Mouse (Mus musculus): ENCODE measurements around the gene Tmf1. TPM values are rescaled to one million over a fixed set of nuclear protein-coding genes. Genes with fewer than 3 reads are reported as not detected.

The Tmf1 gene
- 28.2 and 30.7 TPM in 2 replicates for polyA plus RNA-seq (2014; fragmentation: Nextera tagmentation; extraction: Ambion mirVana)

GRCm38 (mm10) chr6:97178491-97179366, at the start of gene Tmf1:
Tmf1 (minus strand) TSS chr6:97179122.
- no peaks in the 10 kb centered on the region for H3K9me3 ChIP-seq (ENCODE audit: control insufficient read depth, low read length)
- H3K27ac ChIP-seq (ENCODE audit: low read depth, low read length), result peak within 1 kb of the TSS; percentile 82
- no peaks in the 10 kb centered on the region; the same call in 1 of the 2 replicates for H3K36me3 ChIP-seq (ENCODE audit: control insufficient read depth, insufficient read depth, low read length)
- H3K4me2 ChIP-seq (ENCODE audit: low read depth, low read length, severe bottlenecking), result peak within 1 kb of the TSS; percentile 67
- H3K9ac ChIP-seq (ENCODE audit: low read length), result peak within 1 kb of the TSS; percentile 95
- peak within 1 kb of the TSS; percentile 85 for H3K4me3 ChIP-seq (ENCODE audit: low read depth, low read length)
- WGBS, result under 1% methylated on average over 72 of the region's 80 CpGs
- DNase-seq (ENCODE audit: low spot score), result peak; percentile 97
- no peaks in the 10 kb centered on the region for H3K27me3 ChIP-seq (ENCODE audit: control insufficient read depth, insufficient read depth, low read length)
- ATAC-seq (replicated peaks; ENCODE audit: low FRiP score), result peak; percentile 96
- H3K4me1 ChIP-seq (replicated peaks; ENCODE audit: control insufficient read depth, insufficient read depth, low read length), result peaks cover 7% of the 10 kb centered on the region; the same call in 1 of the 2 replicates

GRCm38 (mm10) chr6:97227067-97227847, 48.3 kb upstream of the Tmf1 start:
- H3K4me3 ChIP-seq (ENCODE audit: low read depth, low read length), result no peak overlapping the region
- WGBS, result 94% methylated on average over 9 of the region's 9 CpGs
- no peak for DNase-seq (ENCODE audit: low spot score)

GRCm38 (mm10) chr6:97226083-97226491, 47.2 kb upstream of the Tmf1 start:
- no peak overlapping the region for H3K9ac ChIP-seq (ENCODE audit: low read length)
- no peak overlapping the region for H3K27ac ChIP-seq (ENCODE audit: low read depth, low read length)
- 22% methylated on average over 1 of the region's 1 CpGs for WGBS

More at GRCm38 (mm10) chr6:97227067-97227847, 48.3 kb upstream of the Tmf1 start:
- no peaks in the 10 kb centered on the region for H3K4me1 ChIP-seq (replicated peaks; ENCODE audit: control insufficient read depth, insufficient read depth, low read length)
- H3K9ac ChIP-seq (ENCODE audit: low read length), result no peak overlapping the region
- H3K27ac ChIP-seq (ENCODE audit: low read depth, low read length), result no peak overlapping the region
- no peaks in the 10 kb centered on the region for H3K9me3 ChIP-seq (ENCODE audit: control insufficient read depth, low read length)
- no peaks in the 10 kb centered on the region for H3K27me3 ChIP-seq (ENCODE audit: control insufficient read depth, insufficient read depth, low read length)
- ATAC-seq (replicated peaks; ENCODE audit: low FRiP score), result no peak
- H3K4me2 ChIP-seq (ENCODE audit: low read depth, low read length, severe bottlenecking), result no peak overlapping the region
- no peaks in the 10 kb centered on the region for H3K36me3 ChIP-seq (ENCODE audit: control insufficient read depth, insufficient read depth, low read length)

GRCm38 (mm10) chr6:97224505-97224904, 45.6 kb upstream of the Tmf1 start:
- DNase-seq (ENCODE audit: low spot score), result no peak
- no peak overlapping the region for H3K4me2 ChIP-seq (ENCODE audit: low read depth, low read length, severe bottlenecking)
- H3K27me3 ChIP-seq (ENCODE audit: control insufficient read depth, insufficient read depth, low read length), result no peaks in the 10 kb centered on the region
- no peak overlapping the region for H3K9ac ChIP-seq (ENCODE audit: low read length)
- H3K4me1 ChIP-seq (replicated peaks; ENCODE audit: control insufficient read depth, insufficient read depth, low read length), result no peaks in the 10 kb centered on the region; the same call in 1 of the 2 replicates
- H3K27ac ChIP-seq (ENCODE audit: low read depth, low read length), result no peak overlapping the region
- no peak for ATAC-seq (replicated peaks; ENCODE audit: low FRiP score)
- H3K4me3 ChIP-seq (ENCODE audit: low read depth, low read length), result no peak overlapping the region
- H3K9me3 ChIP-seq (ENCODE audit: control insufficient read depth, low read length), result no peaks in the 10 kb centered on the region
- no peaks in the 10 kb centered on the region for H3K36me3 ChIP-seq (ENCODE audit: control insufficient read depth, insufficient read depth, low read length)
- WGBS, result 94% methylated on average over 8 of the region's 8 CpGs

More at GRCm38 (mm10) chr6:97226083-97226491, 47.2 kb upstream of the Tmf1 start:
- Histone ChIP-seq H3K4me2 (ENCODE audit: low read depth, low read length, severe bottlenecking) (no peak overlapping the region), H3K9me3 (ENCODE audit: control insufficient read depth, low read length) (no peaks in the 10 kb centered on the region), H3K4me1 (replicated peaks; ENCODE audit: control insufficient read depth, insufficient read depth, low read length) (no peaks in the 10 kb centered on the region; the same call in 1 of the 2 replicates), H3K36me3 (ENCODE audit: control insufficient read depth, insufficient read depth, low read length) (no peaks in the 10 kb centered on the region), H3K27me3 (ENCODE audit: control insufficient read depth, insufficient read depth, low read length) (no peaks in the 10 kb centered on the region), H3K4me3 (ENCODE audit: low read depth, low read length) (no peak overlapping the region)
- DNase-seq (ENCODE audit: low spot score) (no peak), ATAC-seq (replicated peaks; ENCODE audit: low FRiP score) (no peak)

DNA sequence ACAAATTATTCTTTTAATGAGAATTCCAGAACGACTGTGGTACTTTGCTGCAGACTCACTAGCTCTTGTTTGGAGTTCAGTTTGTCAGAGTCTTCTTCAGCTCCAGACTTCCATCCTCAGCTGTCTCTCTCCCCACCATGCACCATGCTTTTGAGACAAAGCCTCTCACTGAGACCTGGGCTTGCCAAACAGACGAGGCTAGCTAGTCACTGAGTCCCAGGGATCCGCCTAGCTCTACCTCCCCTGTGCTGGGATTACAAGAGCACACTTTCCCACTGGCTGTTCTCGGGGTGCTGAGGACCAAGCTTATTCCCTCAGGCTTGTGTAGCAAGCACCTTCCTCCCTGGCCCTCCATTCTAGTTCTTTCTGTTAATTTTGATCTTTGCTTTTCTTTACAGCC, 44.6 kb upstream of the Tmf1 start:
- DNase-seq (ENCODE audit: low spot score) (no peak), ATAC-seq (replicated peaks; ENCODE audit: low FRiP score) (no peak)
- 77% methylated on average over 4 of the region's 4 CpGs for WGBS
- Histone ChIP-seq H3K4me3 (ENCODE audit: low read depth, low read length) (no peak overlapping the region), H3K36me3 (ENCODE audit: control insufficient read depth, insufficient read depth, low read length) (no peaks in the 10 kb centered on the region), H3K4me1 (replicated peaks; ENCODE audit: control insufficient read depth, insufficient read depth, low read length) (no peaks in the 10 kb centered on the region; the same call in 1 of the 2 replicates), H3K4me2 (ENCODE audit: low read depth, low read length, severe bottlenecking) (no peak overlapping the region), H3K27ac (ENCODE audit: low read depth, low read length) (no peak overlapping the region), H3K9ac (ENCODE audit: low read length) (no peak overlapping the region), H3K9me3 (ENCODE audit: control insufficient read depth, low read length) (no peaks in the 10 kb centered on the region), H3K27me3 (ENCODE audit: control insufficient read depth, insufficient read depth, low read length) (no peaks in the 10 kb centered on the region)

DNA sequence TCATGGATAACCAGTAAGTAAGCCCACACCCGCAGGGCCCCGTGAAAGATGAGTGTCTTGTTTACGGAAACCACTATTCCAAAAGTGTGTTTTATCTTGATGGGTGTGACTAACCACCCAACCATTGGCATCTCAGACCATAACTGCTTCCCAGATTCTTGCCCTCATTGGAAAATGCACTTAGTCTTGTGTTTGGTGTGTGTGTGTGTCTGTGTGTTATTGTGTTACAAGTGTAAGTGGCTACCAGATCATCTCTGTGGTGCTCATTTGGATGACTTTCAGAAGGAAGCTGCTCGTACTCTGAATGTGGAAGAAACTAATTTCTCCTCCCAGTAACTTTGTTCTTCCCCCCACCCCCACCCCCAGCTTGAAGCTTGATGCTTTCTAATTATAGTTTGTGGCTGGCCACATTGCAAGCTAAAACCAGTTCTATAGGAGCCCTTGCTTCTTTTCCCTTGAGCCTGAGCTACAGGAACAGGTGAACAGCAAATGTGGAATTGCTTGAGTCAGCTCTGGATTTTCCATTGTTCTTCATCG, 44.1 kb upstream of the Tmf1 start:
- ATAC-seq (replicated peaks; ENCODE audit: low FRiP score), result no peak
- no peaks in the 10 kb centered on the region for H3K36me3 ChIP-seq (ENCODE audit: control insufficient read depth, insufficient read depth, low read length)
- H3K4me3 ChIP-seq (ENCODE audit: low read depth, low read length), result no peak overlapping the region
- H3K4me2 ChIP-seq (ENCODE audit: low read depth, low read length, severe bottlenecking), result no peak overlapping the region
- no peak overlapping the region for H3K9ac ChIP-seq (ENCODE audit: low read length)
- WGBS, result 76% methylated on average over 5 of the region's 5 CpGs
- no peaks in the 10 kb centered on the region for H3K9me3 ChIP-seq (ENCODE audit: control insufficient read depth, low read length)
- no peak overlapping the region for H3K27ac ChIP-seq (ENCODE audit: low read depth, low read length)
- H3K27me3 ChIP-seq (ENCODE audit: control insufficient read depth, insufficient read depth, low read length), result no peaks in the 10 kb centered on the region
- no peak for DNase-seq (ENCODE audit: low spot score)
- H3K4me1 ChIP-seq (replicated peaks; ENCODE audit: control insufficient read depth, insufficient read depth, low read length), result no peaks in the 10 kb centered on the region; the same call in 1 of the 2 replicates

GRCm38 (mm10) chr6:97222321-97222720, 43.4 kb upstream of the Tmf1 start:
- no peak for DNase-seq (ENCODE audit: low spot score)
- WGBS, result 50% methylated on average over 6 of the region's 6 CpGs

More at GRCm38 (mm10) chr6:97222321-97222720, 43.4 kb upstream of the Tmf1 start:
- Histone ChIP-seq H3K36me3 (ENCODE audit: control insufficient read depth, insufficient read depth, low read length) (no peaks in the 10 kb centered on the region), H3K9ac (ENCODE audit: low read length) (no peak overlapping the region), H3K4me2 (ENCODE audit: low read depth, low read length, severe bottlenecking) (no peak overlapping the region), H3K4me1 (replicated peaks; ENCODE audit: control insufficient read depth, insufficient read depth, low read length) (no peaks in the 10 kb centered on the region; the same call in 1 of the 2 replicates), H3K27ac (ENCODE audit: low read depth, low read length) (no peak overlapping the region), H3K4me3 (ENCODE audit: low read depth, low read length) (no peak overlapping the region), H3K27me3 (ENCODE audit: control insufficient read depth, insufficient read depth, low read length) (no peaks in the 10 kb centered on the region), H3K9me3 (ENCODE audit: control insufficient read depth, low read length) (no peaks in the 10 kb centered on the region)
- ATAC-seq (replicated peaks; ENCODE audit: low FRiP score), result no peak
